Mouse (Mus musculus): ENCODE data around the gene Ripor3.

GRCm38 (mm10) chr2:167939632-167940399, 70.6 kb downstream of the Ripor3 start:
- TF ChIP-seq TAL1 (IDR thresholded peaks at IDR 0.05; ENCODE audit: low read length): no peak
- TF ChIP-seq GATA1 (IDR thresholded peaks at IDR 0.05; ENCODE audit: low read length): no peak

All from erythroblast, embryonic 14.5 days (primary cell).